Comparison of ENCODE assay signal across 16 mouse cellular contexts in genomic region chr16:48606476-48607038, GRCm38 (mm10).
"Had no signal": no experiment of that assay in that cellular context is flagged by ENCODE, and none has a peak within 500 bp of the region (broad histone marks: within the 10 kb centered on the region; RNA-seq: fewer than 3 reads in every experiment).

No protein-coding gene starts in this region.

- DNase-seq: kidney, adult 9 months; kidney, postnatal 36 days; layer of hippocampus, adult 9-11 months; liver; liver, embryonic 13.5 days; liver, postnatal 0 days; right cerebral cortex, adult 18-20 months; right cerebral cortex, postnatal 25 days; thymus, adult 2 months; thymus, postnatal 4 days had no signal

- H3K36me3 ChIP-seq: limb, embryonic 12.5 days; liver, embryonic 13.5 days; midbrain, embryonic 12.5 days; neural tube, embryonic 15.5 days had no signal

- H3K4me2 ChIP-seq: limb, embryonic 12.5 days; liver, embryonic 13.5 days; midbrain, embryonic 12.5 days; neural tube, embryonic 15.5 days had no signal

- H3K9ac ChIP-seq: limb, embryonic 12.5 days; liver, embryonic 13.5 days; liver, postnatal 0 days; midbrain, embryonic 12.5 days; neural tube, embryonic 15.5 days had no signal

- H3K9me3 ChIP-seq: limb, embryonic 12.5 days; liver, embryonic 13.5 days; megakaryocyte, embryonic 14.5 days; midbrain, embryonic 12.5 days; neural tube, embryonic 15.5 days had no signal

- ATAC-seq: intestine, postnatal 0 days; liver, postnatal 0 days had no signal

- H3K27me3 ChIP-seq: limb, embryonic 12.5 days; liver, embryonic 13.5 days; megakaryocyte, embryonic 14.5 days; midbrain, embryonic 12.5 days; neural tube, embryonic 15.5 days had no signal

- H3K4me3 ChIP-seq: limb, embryonic 12.5 days; liver, embryonic 13.5 days; megakaryocyte, embryonic 14.5 days; midbrain, embryonic 12.5 days; neural tube, embryonic 15.5 days had no signal

- H3K27ac ChIP-seq: kidney, postnatal 0 days; limb, embryonic 12.5 days; liver, embryonic 13.5 days; midbrain, embryonic 12.5 days; neural tube, embryonic 15.5 days had no signal

- H3K4me1 ChIP-seq: limb, embryonic 12.5 days; liver, embryonic 13.5 days; midbrain, embryonic 12.5 days; neural tube, embryonic 15.5 days had no signal
